9 mouse cellular contexts compared by ENCODE assay signal in genomic region chr12:103830273-103830672, GRCm38 (mm10). TPM values are rescaled to one million over a fixed set of nuclear protein-coding genes. Genes with fewer than 3 reads are reported as not detected.
"Had no signal": no experiment of that assay in that cellular context is flagged by ENCODE, and none has a peak within 500 bp of the region (broad histone marks: within the 10 kb centered on the region; RNA-seq: fewer than 3 reads in every experiment).

Gene Serpina1b (minus strand): TSS chr12:103830373.

RNA-seq across cellular contexts. Expression of gene Serpina1b, which starts in this region (rescaled TPM):
- total RNA-seq: layer of hippocampus, adult 8-10 months; layer of hippocampus, postnatal 10 days; layer of hippocampus, postnatal 36 days; left cerebral cortex, adult 2 months; left cerebral cortex, postnatal 36 days; monocyte, adult 5-6 weeks; neutrophil, adult 5-6 weeks had no signal
- polyA plus RNA-seq: midbrain, embryonic 16.5 days; myocyte had no signal
